Mouse (Mus musculus) embryonic facial prominence, embryonic 14.5 days (tissue): ENCODE results near the gene Lamtor2. TPM values are rescaled to one million over a fixed set of nuclear protein-coding genes. Genes with fewer than 3 reads are reported as not detected.

ENCODE experiments used
- ATAC-seq: fragments of 200-750 bp; cut with Nextera tagmentation; 2 replicates; pipeline ENCODE4 v1.8.0; 2017; ENCODE audit warnings: low read depth, moderate number of reproducible peaks, moderate TSS enrichment
- DNase-seq: peaks from one replicate; pipeline ENCODE4 v3.0.0-alpha.2; 2015; ENCODE audit warnings: low spot score
- H3K27ac ChIP-seq: fragments of 300-500 bp; sonication (generic); replicated peaks from 2 replicates; pipeline ENCODE4 v1.5.1; 2014; ENCODE audit warnings: low read depth, mild to moderate bottlenecking, low read length, moderate library complexity
- H3K27me3 ChIP-seq: fragments of 300-500 bp; sonication (generic); replicated peaks from 2 replicates; pipeline ENCODE4 v1.6.1; 2014; ENCODE audit warnings: low read length; ENCODE audit not compliant: control insufficient read depth, insufficient read depth
- H3K36me3 ChIP-seq: fragments of 300-500 bp; sonication (generic); 2 replicates; pipeline ENCODE4 v1.6.1; 2014; ENCODE audit warnings: low read length, mixed read lengths; ENCODE audit not compliant: control insufficient read depth, insufficient read depth
- H3K4me1 ChIP-seq: fragments of 300-500 bp; sonication (generic); 2 replicates; pipeline ENCODE4 v1.6.1; 2014; ENCODE audit warnings: antibody characterized with exemption, low read length; ENCODE audit not compliant: control insufficient read depth, insufficient read depth
- H3K4me2 ChIP-seq: fragments of 300-500 bp; sonication (generic); 2 replicates; pipeline ENCODE4 v1.6.1; 2014; ENCODE audit warnings: low read depth, mild to moderate bottlenecking, low read length, moderate library complexity, mixed read lengths
- H3K4me3 ChIP-seq: fragments of 300-500 bp; sonication (generic); 2 replicates; pipeline ENCODE4 v1.5.1; 2014; ENCODE audit warnings: low read depth, mild to moderate bottlenecking, low read length
- H3K9ac ChIP-seq: fragments of 300-500 bp; sonication (generic); 2 replicates; pipeline ENCODE4 v1.6.1; 2014; ENCODE audit warnings: low read depth, mild to moderate bottlenecking, low read length, moderate library complexity, mixed read lengths
- H3K9me3 ChIP-seq: fragments of 300-500 bp; sonication (generic); 2 replicates; pipeline ENCODE4 v1.6.1; 2016; ENCODE audit warnings: low read length; ENCODE audit not compliant: control insufficient read depth
- whole genome bisulfite sequencing: fragments of 180-500 bp; shearing (Covaris S2); extraction: QIAGEN DNeasy Blood & Tissue Kit; methylation state at CpG from one replicate; pipeline ENCODE4 v1.1.7; 2014; 5-methylcytosine and 5-hydroxymethylcytosine counted together
- polyA plus RNA-seq: library from polyadenylated mRNA; unstranded; fragments of >200 nt; fragmentation: Nextera tagmentation; extraction: Ambion mirVana; gene quantifications from 2 replicates; pipeline ENCODE4 v1.2.1, GENCODE M21; 2014

Lamtor2 gene
- polyA plus RNA-seq, 1 experiment from 2014 or later, result 107 TPM

GRCm38 (mm10) chr3:88528646-88529045 is 24.2 kb downstream of the Lamtor2 start:
- no peak overlapping the region for H3K9ac ChIP-seq
- no peak overlapping the region for H3K27ac ChIP-seq
- ATAC-seq (no peak), DNase-seq (no peak)
- H3K4me3 ChIP-seq, result no peak overlapping the region
- WGBS, result 76% methylated on average over 11 of the region's 11 CpGs
- H3K27me3 ChIP-seq, result no peaks in the 10 kb centered on the region
- no peaks in the 10 kb centered on the region for H3K9me3 ChIP-seq
- peaks cover 19% of the 10 kb centered on the region for H3K4me1 ChIP-seq
- H3K36me3 ChIP-seq, result peaks cover 17% of the 10 kb centered on the region
- H3K4me2 ChIP-seq, result peak overlapping the region; percentile 74

GRCm38 (mm10) chr3:88527565-88527964 is 25.3 kb downstream of the Lamtor2 start:
- H3K4me2 ChIP-seq, result peak overlapping the region; percentile 29
- H3K9ac ChIP-seq, result peak overlapping the region; percentile 49
- WGBS, result 23% methylated on average over 8 of the region's 8 CpGs
- H3K4me3 ChIP-seq, result peak overlapping the region; percentile 4; the same call in 1 of the 2 replicates
- H3K27me3 ChIP-seq, result no peaks in the 10 kb centered on the region
- DNase-seq (peak; percentile 78), ATAC-seq (peak; percentile 7; the same call in 1 of the 2 replicates)
- H3K36me3 ChIP-seq, result peaks cover 28% of the 10 kb centered on the region
- H3K4me1 ChIP-seq, result peaks cover 19% of the 10 kb centered on the region
- peak overlapping the region; percentile 56 for H3K27ac ChIP-seq
- no peaks in the 10 kb centered on the region for H3K9me3 ChIP-seq

GRCm38 (mm10) chr3:88526157-88527131 is 26.4 kb downstream of the Lamtor2 start:
- Histone ChIP-seq H3K4me1 (peaks cover 19% of the 10 kb centered on the region), H3K27me3 (no peaks in the 10 kb centered on the region), H3K4me2 (peak overlapping the region; percentile 13; the same call in 1 of the 2 replicates), H3K36me3 (peaks cover 29% of the 10 kb centered on the region), H3K9me3 (no peaks in the 10 kb centered on the region), H3K9ac (0 out of 2 replicates have a peak overlapping the region, but pooled peaks have one; percentile 0), H3K4me3 (no peak overlapping the region), H3K27ac (peak overlapping the region; percentile 56; the same call in 1 of the 2 replicates)
- ATAC-seq (peak; percentile 70), DNase-seq (peak; percentile 94)
- WGBS, result 31% methylated on average over 17 of the region's 17 CpGs

DNA sequence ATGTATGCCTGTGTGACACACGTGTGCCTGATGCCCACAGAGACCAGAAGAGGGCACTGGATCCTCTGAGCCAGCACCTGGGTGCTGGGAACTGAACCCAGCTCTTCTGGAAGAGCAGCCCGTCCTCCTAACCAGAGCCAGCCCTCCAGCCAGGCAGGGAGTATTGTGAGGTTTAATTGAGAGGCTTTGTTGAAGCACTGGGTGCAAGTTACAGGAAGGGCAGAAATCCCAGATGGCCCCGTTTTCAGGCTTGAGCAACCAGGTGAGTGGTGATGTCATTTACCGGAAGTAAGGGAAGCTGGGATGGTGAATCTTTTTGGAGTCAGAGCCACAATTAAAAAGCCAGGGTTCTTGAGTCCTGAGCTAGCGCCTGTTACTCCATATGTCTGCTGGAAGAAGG is 27.9 kb downstream of the Lamtor2 start:
- ATAC-seq, result no peak

GRCm38 (mm10) chr3:88523027-88523426 is 29.8 kb downstream of the Lamtor2 start:
- H3K4me2 ChIP-seq, result no peak overlapping the region
- WGBS, result 82% methylated on average over 8 of the region's 8 CpGs
- H3K27ac ChIP-seq, result no peak overlapping the region
- DNase-seq (no peak), ATAC-seq (no peak)
- no peak overlapping the region for H3K9ac ChIP-seq
- no peaks in the 10 kb centered on the region for H3K27me3 ChIP-seq
- no peak overlapping the region for H3K4me3 ChIP-seq
- H3K9me3 ChIP-seq, result no peaks in the 10 kb centered on the region
- H3K36me3 ChIP-seq, result peaks cover 29% of the 10 kb centered on the region
- peaks cover 10% of the 10 kb centered on the region for H3K4me1 ChIP-seq

More for the DNA sequence above, 27.9 kb downstream of the Lamtor2 start:
- Histone ChIP-seq H3K4me3 (no peak overlapping the region), H3K27me3 (no peaks in the 10 kb centered on the region), H3K9me3 (no peaks in the 10 kb centered on the region), H3K27ac (no peak overlapping the region), H3K9ac (no peak overlapping the region), H3K4me1 (peaks cover 17% of the 10 kb centered on the region), H3K4me2 (no peak overlapping the region; the same call in 1 of the 2 replicates), H3K36me3 (peaks cover 29% of the 10 kb centered on the region)
- no peak for DNase-seq
- WGBS, result 76% methylated on average over 5 of the region's 5 CpGs

DNA sequence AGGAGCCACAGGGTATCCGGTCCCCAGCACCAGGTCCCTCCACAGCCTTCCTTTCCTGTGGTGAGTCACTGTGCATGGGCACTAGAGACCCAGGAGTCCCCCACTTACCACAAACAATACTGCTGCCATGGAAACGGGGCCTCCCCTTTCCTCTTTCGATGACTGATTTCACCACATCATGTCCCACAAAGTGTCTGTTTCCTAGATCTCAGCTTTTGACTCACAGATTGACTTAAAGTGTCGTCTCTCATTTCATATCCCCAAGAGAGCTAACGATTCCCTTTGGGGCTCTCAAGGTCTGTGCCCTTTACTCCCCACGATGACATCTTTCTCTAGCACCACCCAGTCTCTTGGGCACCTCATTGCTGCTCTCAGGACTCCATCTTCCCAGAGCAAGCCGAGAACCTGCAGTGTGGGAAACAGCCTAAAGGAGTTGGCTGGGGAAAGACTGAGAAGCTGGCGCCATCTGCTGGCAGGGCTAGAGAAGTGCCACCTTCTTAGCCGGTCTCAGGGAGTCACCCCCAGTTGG is 31.0 kb downstream of the Lamtor2 start:
- Histone ChIP-seq H3K9me3 (no peaks in the 10 kb centered on the region), H3K4me1 (peaks cover 4% of the 10 kb centered on the region), H3K9ac (no peak overlapping the region), H3K27me3 (no peaks in the 10 kb centered on the region), H3K27ac (no peak overlapping the region), H3K4me2 (no peak overlapping the region), H3K4me3 (no peak overlapping the region), H3K36me3 (peaks cover 29% of the 10 kb centered on the region)
- 29% methylated on average over 9 of the region's 9 CpGs for WGBS
- ATAC-seq (peak; percentile 41), DNase-seq (peak; percentile 74)

DNA sequence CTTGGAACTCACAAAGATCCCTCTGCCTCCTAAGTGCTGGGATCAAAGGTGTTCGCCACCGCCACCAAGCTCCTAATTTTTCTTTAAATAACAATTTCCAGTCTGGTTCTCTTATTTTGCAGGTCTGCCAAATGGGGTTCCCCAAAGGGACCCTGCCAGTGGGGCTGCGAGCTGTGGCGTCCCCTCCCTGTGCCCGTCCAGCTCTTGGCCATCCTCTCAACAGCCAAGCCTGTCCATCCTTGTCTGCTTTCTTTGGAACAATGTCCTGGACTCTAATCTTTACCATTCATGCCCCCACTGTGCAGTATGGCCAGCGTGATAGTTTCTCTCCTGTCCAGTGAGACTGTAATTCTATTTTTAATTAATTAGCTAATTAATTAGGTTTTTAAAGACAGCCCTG is 31.7 kb downstream of the Lamtor2 start:
- Histone ChIP-seq H3K36me3 (peaks cover 29% of the 10 kb centered on the region), H3K9ac (no peak overlapping the region), H3K9me3 (no peaks in the 10 kb centered on the region), H3K4me1 (no peaks in the 10 kb centered on the region), H3K27ac (no peak overlapping the region), H3K27me3 (no peaks in the 10 kb centered on the region), H3K4me2 (no peak overlapping the region), H3K4me3 (no peak overlapping the region)
- ATAC-seq (no peak), DNase-seq (no peak)
- WGBS, result 87% methylated on average over 6 of the region's 6 CpGs

- no peak overlapping the region for H3K9ac ChIP-seq
- ATAC-seq (no peak), DNase-seq (no peak)
- no peak overlapping the region for H3K4me2 ChIP-seq
- H3K4me1 ChIP-seq, result no peaks in the 10 kb centered on the region
- no peak overlapping the region for H3K27ac ChIP-seq
- H3K36me3 ChIP-seq, result peaks cover 25% of the 10 kb centered on the region
- no peak overlapping the region for H3K4me3 ChIP-seq
- H3K27me3 ChIP-seq, result no peaks in the 10 kb centered on the region
- WGBS, result 85% methylated on average over 2 of the region's 2 CpGs
- no peaks in the 10 kb centered on the region for H3K9me3 ChIP-seq
Measured at GRCm38 (mm10) chr3:88520078-88520477, 32.8 kb downstream of the Lamtor2 start.
